Mouse (Mus musculus) E14TG2a.4 (cell line): ENCODE results near the gene Polr2b.

Experiments
- CTCF ChIP-seq: conservative IDR thresholded peaks from 2 replicates; pipeline ENCODE4 v1.5.1; 2014; ENCODE audit warnings: low read length
- NANOG ChIP-seq: IDR thresholded peaks from 2 replicates; pipeline ENCODE4 v1.6.1; 2014; ENCODE audit warnings: borderline replicate concordance, low read length, mixed read lengths
- POU5F1 ChIP-seq: IDR thresholded peaks from 2 replicates; pipeline ENCODE4 v1.6.1; 2014; ENCODE audit warnings: low read length, borderline replicate concordance

DNA sequence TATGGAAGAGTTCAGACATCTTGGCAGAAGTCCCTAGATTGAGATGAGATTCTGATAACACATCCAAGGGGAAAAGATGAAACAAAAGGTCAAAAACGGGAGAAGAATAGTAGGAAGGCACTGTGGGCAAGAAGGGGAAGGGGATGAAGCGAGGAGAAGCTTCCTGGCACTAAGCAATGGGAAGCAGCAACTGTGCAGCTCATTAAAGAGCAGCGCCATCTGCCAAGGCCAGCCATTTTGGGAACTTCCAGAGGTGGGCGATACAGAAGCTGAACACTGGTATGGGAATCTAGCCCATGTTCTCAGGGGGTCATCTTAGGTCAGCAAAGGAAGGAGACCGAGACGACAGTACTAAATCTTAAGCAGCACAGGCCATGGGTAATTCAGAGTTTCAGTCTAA, 53.7 kb downstream of the Polr2b start:
- no peak for TF ChIP-seq CTCF
- TF ChIP-seq NANOG, result no peak
- TF ChIP-seq POU5F1, result no peak
